Comparison of ENCODE assay signal across 15 mouse cellular contexts in genomic region chr7:75404955-75405354, GRCm38 (mm10).
"Had no signal": no experiment of that assay in that cellular context is flagged by ENCODE, and none has a peak within 500 bp of the region (broad histone marks: within the 10 kb centered on the region; RNA-seq: fewer than 3 reads in every experiment).

No protein-coding gene starts in this region.

- H3K4me1 ChIP-seq: limb, embryonic 15.5 days; liver, embryonic 12.5 days; midbrain, embryonic 10.5 days; neural tube, embryonic 15.5 days had no signal

- H3K27me3 ChIP-seq: limb, embryonic 15.5 days; liver, embryonic 12.5 days; neural tube, embryonic 15.5 days had no signal

- H3K36me3 ChIP-seq: limb, embryonic 15.5 days; liver, embryonic 12.5 days; midbrain, embryonic 10.5 days; neural tube, embryonic 15.5 days had no signal

- H3K4me2 ChIP-seq: limb, embryonic 15.5 days; liver, embryonic 12.5 days; lung, embryonic 14.5 days; neural tube, embryonic 15.5 days had no signal

- H3K9me3 ChIP-seq: limb, embryonic 15.5 days; liver, embryonic 12.5 days; midbrain, embryonic 10.5 days; neural tube, embryonic 15.5 days had no signal

- H3K9ac ChIP-seq: limb, embryonic 15.5 days; liver, embryonic 12.5 days; lung, embryonic 14.5 days; neural tube, embryonic 15.5 days had no signal

- H3K27ac ChIP-seq: limb, embryonic 15.5 days; liver, embryonic 12.5 days; midbrain, embryonic 10.5 days; neural tube, embryonic 15.5 days had no signal

- DNase-seq: kidney, postnatal 14 days; layer of hippocampus, postnatal 36 days; lung, embryonic 14.5 days; lung, postnatal 10 days; lung, postnatal 4 days; midbrain, embryonic 14.5 days; right cerebral cortex, adult 18-20 months; right cerebral cortex, postnatal 25 days; thymus, adult 2 months; thymus, postnatal 25 days had no signal

- ATAC-seq: liver, embryonic 12.5 days had no signal

- H3K4me3 ChIP-seq: limb, embryonic 15.5 days; liver, embryonic 12.5 days; midbrain, embryonic 10.5 days; myocyte; neural tube, embryonic 15.5 days had no signal
